Mouse (Mus musculus): Measurements from ENCODE around the gene Fam71e2. TPM values are rescaled to one million over a fixed set of nuclear protein-coding genes. Genes with fewer than 3 reads are reported as not detected.
"Not testable (repeated sequence)": the region's sequence is repeated elsewhere in the genome, so short reads cannot be mapped to it uniquely, and the experiment has no call there.

Fam71e2 gene
- polyA plus RNA-seq (2012; rRNA removed), result 0.11 TPM in 1 of 2 replicates, not detected in the other

DNA sequence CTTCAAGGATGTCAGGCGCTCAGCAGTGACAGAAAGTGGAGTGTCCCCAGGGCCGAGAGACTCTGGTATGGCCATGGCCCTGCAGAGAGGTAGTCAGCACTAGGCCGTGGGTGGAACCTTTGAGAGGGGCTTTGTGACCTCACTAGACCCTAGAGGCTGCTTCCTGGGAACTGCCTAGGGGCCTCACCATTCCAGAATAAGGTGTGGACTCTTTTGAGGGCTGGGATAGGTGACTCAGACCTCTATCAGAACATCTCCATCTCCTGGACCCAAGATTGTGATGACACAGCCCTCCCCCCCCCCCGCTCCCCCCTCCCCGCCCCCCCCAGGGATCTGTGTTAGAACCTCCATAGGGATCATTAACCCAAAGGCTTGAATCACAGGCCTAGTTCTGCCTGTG is at the start of gene Fam71e2:
Gene Fam71e2 (minus strand): TSS at position 101 of the 400 bp plus-strand sequence.
- WGBS, result 91% methylated on average over 4 of the region's 5 CpGs

DNA sequence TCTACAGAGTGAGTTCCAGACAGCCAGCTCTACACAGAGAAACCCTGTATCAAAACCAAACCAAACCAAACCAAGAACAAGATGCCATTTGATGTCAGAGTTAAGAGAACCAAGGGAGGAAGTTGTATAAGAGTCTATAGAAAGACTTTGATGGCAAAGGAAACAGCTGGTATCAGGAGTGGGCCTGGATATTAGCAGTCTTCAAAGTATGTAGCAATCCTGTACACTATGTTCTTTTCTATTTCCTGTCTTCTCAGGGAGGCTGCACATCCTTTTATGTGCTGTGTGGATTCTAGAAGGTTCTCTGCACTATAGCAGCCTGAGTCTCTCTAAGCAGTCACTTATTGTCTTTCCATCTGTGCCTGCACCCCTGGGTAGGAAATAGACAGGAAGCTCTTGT is 45.5 kb upstream of the Fam71e2 start:
- peak overlapping the region; percentile 71 for H3K27ac ChIP-seq (ENCODE audit: control insufficient read depth, insufficient read depth, low read length)
- TF ChIP-seq CTCF (IDR thresholded peaks at IDR 0.05; ENCODE audit: borderline replicate concordance, control insufficient read depth, extremely low read depth, insufficient read depth, low read length, poor library complexity), result no peak
- TF ChIP-seq POLR2A (IDR thresholded peaks at IDR 0.05; ENCODE audit: control insufficient read depth, extremely low read depth, insufficient read depth, low read length, poor library complexity), result no peak
- DNase-seq, result peak; percentile 20
- no peaks in the 10 kb centered on the region for H3K27me3 ChIP-seq (ENCODE audit: control insufficient read depth, insufficient read depth, low read length)
- peaks cover 16% of the 10 kb centered on the region for H3K4me1 ChIP-seq (replicated peaks; ENCODE audit: control insufficient read depth, insufficient read depth, low read length)
- no peak overlapping the region for H3K4me3 ChIP-seq (ENCODE audit: control insufficient read depth, insufficient read depth, low read length)
- H3K36me3 ChIP-seq (ENCODE audit: control insufficient read depth, insufficient read depth, low read length), result no peaks in the 10 kb centered on the region

More for the DNA sequence above, at the start of gene Fam71e2:
- Histone ChIP-seq H3K36me3 (ENCODE audit: control insufficient read depth, insufficient read depth, low read length) (no peaks in the 10 kb centered on the region), H3K4me1 (replicated peaks; ENCODE audit: control insufficient read depth, insufficient read depth, low read length) (no peaks in the 10 kb centered on the region), H3K4me3 (ENCODE audit: control insufficient read depth, insufficient read depth, low read length) (no peak within 1 kb of the TSS), H3K27me3 (ENCODE audit: control insufficient read depth, insufficient read depth, low read length) (peaks cover 4% of the 10 kb centered on the region; the same call in 1 of the 2 replicates), H3K27ac (ENCODE audit: control insufficient read depth, insufficient read depth, low read length) (no peak within 1 kb of the TSS)
- TF ChIP-seq CTCF (IDR thresholded peaks at IDR 0.05; ENCODE audit: borderline replicate concordance, control insufficient read depth, extremely low read depth, insufficient read depth, low read length, poor library complexity), result no peak
- DNase-seq, result no peak

DNA sequence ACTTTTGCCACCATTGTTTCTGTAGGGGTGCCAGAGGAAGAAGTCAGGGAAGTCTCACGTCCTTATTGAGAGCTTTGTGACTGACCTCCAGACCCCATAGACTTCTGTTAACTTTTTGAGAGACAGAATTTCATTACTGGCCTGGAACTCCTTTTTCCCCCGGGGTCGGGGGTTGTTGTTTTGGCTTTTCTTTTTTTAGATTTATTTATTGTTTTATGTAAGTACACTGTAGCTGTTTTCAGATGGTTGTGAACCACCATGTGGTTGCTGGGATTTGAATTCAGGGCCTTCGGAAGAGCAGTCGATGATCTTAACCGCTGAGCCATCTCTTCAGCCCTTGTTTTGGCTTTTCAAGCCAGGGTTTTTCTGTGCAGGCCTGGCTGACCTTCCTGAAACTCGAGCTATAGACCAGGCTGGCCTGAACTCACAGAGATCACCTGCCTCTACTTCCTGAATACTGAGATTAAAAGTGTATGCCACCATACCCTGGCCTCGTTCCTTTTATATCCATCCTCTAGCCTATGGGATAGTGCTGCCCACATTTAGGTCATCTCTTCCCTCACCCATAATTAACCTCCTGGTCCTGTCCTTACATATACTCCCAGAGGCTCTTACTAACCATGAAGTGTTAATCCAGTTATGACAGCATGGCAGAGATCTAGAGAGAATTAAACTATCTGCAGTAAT is 42.1 kb upstream of the Fam71e2 start:
- Histone ChIP-seq H3K27me3 (ENCODE audit: control insufficient read depth, insufficient read depth, low read length) (no peaks in the 10 kb centered on the region), H3K36me3 (ENCODE audit: control insufficient read depth, insufficient read depth, low read length) (peaks cover 9% of the 10 kb centered on the region), H3K4me1 (replicated peaks; ENCODE audit: control insufficient read depth, insufficient read depth, low read length) (peaks cover 26% of the 10 kb centered on the region), H3K4me3 (ENCODE audit: control insufficient read depth, insufficient read depth, low read length) (peak overlapping the region; percentile 38), H3K27ac (ENCODE audit: control insufficient read depth, insufficient read depth, low read length) (peak overlapping the region; percentile 55)
- WGBS, result 22% methylated on average over 8 of the region's 8 CpGs
- DNase-seq, result no peak
- no peak for TF ChIP-seq CTCF (IDR thresholded peaks at IDR 0.05; ENCODE audit: borderline replicate concordance, control insufficient read depth, extremely low read depth, insufficient read depth, low read length, poor library complexity)
- no peak for TF ChIP-seq POLR2A (IDR thresholded peaks at IDR 0.05; ENCODE audit: control insufficient read depth, extremely low read depth, insufficient read depth, low read length, poor library complexity)

DNA sequence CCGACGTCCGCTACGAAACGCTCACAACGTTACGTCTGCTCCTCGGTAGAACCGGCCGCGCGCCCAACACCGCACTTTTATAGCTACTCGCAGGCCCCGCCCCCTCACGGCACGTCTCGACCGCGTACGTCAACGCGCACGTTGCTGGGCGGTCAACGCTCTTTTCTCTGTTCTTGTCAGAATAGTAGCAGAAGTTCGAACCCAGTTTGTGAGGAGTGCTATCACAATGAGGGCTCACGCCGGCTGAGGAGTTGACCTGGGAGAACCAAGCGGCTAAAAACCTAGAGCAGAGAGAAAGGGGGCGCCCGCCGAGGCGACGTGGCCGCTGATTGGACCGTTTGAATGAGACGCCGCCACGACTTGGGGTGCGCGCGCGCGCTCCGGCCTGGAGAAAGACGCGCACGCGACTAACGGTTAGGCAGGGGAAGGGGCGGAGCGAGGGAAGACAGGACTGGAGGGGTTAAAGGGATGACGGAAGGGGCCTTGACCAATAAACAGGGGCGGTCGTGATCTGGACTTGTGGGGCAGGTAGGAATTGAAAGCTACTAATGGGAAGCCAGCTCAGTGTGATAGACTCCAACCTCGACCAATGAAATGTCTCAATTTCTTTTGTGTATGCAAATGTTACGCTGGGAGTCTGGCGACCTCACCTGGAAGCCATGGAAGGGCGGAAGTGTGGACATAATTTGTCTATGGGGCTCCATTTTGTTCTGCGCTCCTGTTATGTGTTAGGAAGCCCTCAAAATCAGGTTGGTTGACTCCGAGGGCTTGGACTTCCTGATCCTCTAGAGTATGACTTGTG is 41.4 kb upstream of the Fam71e2 start, which contains the start of gene Ube2s:
Gene Ube2s (minus strand): TSS at position 288 of the 802 bp plus-strand sequence.
- peak within 1 kb of the TSS; percentile 89 for H3K27ac ChIP-seq (ENCODE audit: control insufficient read depth, insufficient read depth, low read length)
- whole genome bisulfite sequencing, result under 1% methylated on average over 62 of the region's 62 CpGs
- peak within 1 kb of the TSS; percentile 79 for H3K4me3 ChIP-seq (ENCODE audit: control insufficient read depth, insufficient read depth, low read length)
- no peak for TF ChIP-seq CTCF (IDR thresholded peaks at IDR 0.05; ENCODE audit: borderline replicate concordance, control insufficient read depth, extremely low read depth, insufficient read depth, low read length, poor library complexity)
- TF ChIP-seq POLR2A (IDR thresholded peaks at IDR 0.05; ENCODE audit: control insufficient read depth, extremely low read depth, insufficient read depth, low read length, poor library complexity), result peak; percentile 48; the same call in 1 of the 2 replicates
- peaks cover 12% of the 10 kb centered on the region for H3K36me3 ChIP-seq (ENCODE audit: control insufficient read depth, insufficient read depth, low read length)
- peak; percentile 98 for DNase-seq
- H3K27me3 ChIP-seq (ENCODE audit: control insufficient read depth, insufficient read depth, low read length), result no peaks in the 10 kb centered on the region
- H3K4me1 ChIP-seq (replicated peaks; ENCODE audit: control insufficient read depth, insufficient read depth, low read length), result peaks cover 22% of the 10 kb centered on the region

DNA sequence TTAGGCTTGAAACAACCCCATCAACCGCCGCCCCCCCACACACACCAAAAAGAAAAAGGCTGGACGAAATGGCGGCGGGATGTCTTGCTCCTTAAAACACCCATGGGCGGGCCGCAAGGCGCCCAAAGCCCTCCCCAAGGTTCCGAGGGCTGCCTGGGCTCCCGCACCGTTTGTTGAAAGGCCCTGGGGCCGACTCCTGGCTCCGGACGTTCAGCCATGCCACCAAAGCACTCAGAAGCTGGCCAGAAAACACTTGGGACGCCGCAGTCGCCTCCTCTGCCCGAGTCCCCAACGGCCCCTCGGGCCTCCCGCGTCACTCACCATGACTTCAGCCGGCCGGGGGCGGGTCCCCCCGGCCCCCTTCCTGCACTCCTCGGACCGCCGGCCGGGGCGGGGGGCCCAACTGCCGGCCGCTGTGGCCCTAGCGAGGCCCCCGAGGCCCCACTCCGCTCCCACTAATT is 40.8 kb upstream of the Fam71e2 start:
- peaks cover 20% of the 10 kb centered on the region for H3K4me1 ChIP-seq (replicated peaks; ENCODE audit: control insufficient read depth, insufficient read depth, low read length)
- H3K27me3 ChIP-seq (ENCODE audit: control insufficient read depth, insufficient read depth, low read length), result no peaks in the 10 kb centered on the region
- H3K36me3 ChIP-seq (ENCODE audit: control insufficient read depth, insufficient read depth, low read length), result peaks cover 19% of the 10 kb centered on the region
- H3K27ac ChIP-seq (ENCODE audit: control insufficient read depth, insufficient read depth, low read length), result peak overlapping the region; percentile 51; the same call in 1 of the 2 replicates
- TF ChIP-seq CTCF (IDR thresholded peaks at IDR 0.05; ENCODE audit: borderline replicate concordance, control insufficient read depth, extremely low read depth, insufficient read depth, low read length, poor library complexity) (no peak), POLR2A (IDR thresholded peaks at IDR 0.05; ENCODE audit: control insufficient read depth, extremely low read depth, insufficient read depth, low read length, poor library complexity) (no peak)
- DNase-seq, result peak; percentile 49
- 2% methylated on average over 34 of the region's 36 CpGs for WGBS
- H3K4me3 ChIP-seq (ENCODE audit: control insufficient read depth, insufficient read depth, low read length), result peak overlapping the region; percentile 79

- not testable (repeated sequence) for DNase-seq; H3K27me3 ChIP-seq (ENCODE audit: control insufficient read depth, insufficient read depth, low read length); H3K27ac ChIP-seq (ENCODE audit: control insufficient read depth, insufficient read depth, low read length)
- H3K4me1 ChIP-seq (replicated peaks; ENCODE audit: control insufficient read depth, insufficient read depth, low read length), result peaks cover 17% of the 10 kb centered on the region
- 35% methylated on average over 10 of the region's 10 CpGs for WGBS
- H3K36me3 ChIP-seq (ENCODE audit: control insufficient read depth, insufficient read depth, low read length), result peaks cover 26% of the 10 kb centered on the region
- peak overlapping the region; percentile 79 for H3K4me3 ChIP-seq (ENCODE audit: control insufficient read depth, insufficient read depth, low read length)
Measured at GRCm38 (mm10) chr7:4811131-4811530, 40.0 kb upstream of the Fam71e2 start.
